Mouse (Mus musculus): Measurements from ENCODE around the gene Ifitm3. TPM values are rescaled to one million over a fixed set of nuclear protein-coding genes. Genes with fewer than 3 reads are reported as not detected.
A peak's percentile ranks its signal among the peaks of the same experiment; 100 is the strongest.
"Not testable (repeated sequence)": the region's sequence is repeated elsewhere in the genome, so short reads cannot be mapped to it uniquely, and the experiment has no call there.

Ifitm3 gene
- polyA plus RNA-seq, 1 experiment from 2014 or later: 35.7 TPM

DNA sequence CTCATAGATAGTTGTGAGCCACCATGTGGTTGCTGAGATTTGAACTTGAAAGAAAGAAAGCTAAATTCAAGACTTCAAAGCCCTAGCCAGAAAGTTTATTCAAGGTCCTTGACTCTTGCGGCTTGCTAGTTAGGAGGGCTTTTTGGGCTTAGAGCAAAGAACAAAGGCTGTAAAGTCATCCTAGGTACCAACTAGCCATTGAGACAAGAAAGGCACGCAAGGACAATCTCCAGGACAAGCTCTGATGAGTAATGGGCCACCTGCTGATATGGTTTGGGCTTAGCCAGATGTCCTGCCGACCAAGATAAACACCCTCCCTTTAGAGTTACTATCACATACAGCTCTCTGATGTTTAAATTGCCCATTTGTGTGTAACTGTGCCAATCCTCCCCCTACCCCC is 41.9 kb downstream of the Ifitm3 start:
- not testable (repeated sequence) for H3K4me2 ChIP-seq; H3K36me3 ChIP-seq; H3K9ac ChIP-seq; H3K27ac ChIP-seq; H3K4me3 ChIP-seq; H3K9me3 ChIP-seq (replicated peaks); ATAC-seq; H3K27me3 ChIP-seq (replicated peaks)
- peaks cover 39% of the 10 kb centered on the region for H3K4me1 ChIP-seq
- WGBS (ENCODE audit: insufficient replicate concordance): 19% methylated on average over 3 of the region's 3 CpGs

DNA sequence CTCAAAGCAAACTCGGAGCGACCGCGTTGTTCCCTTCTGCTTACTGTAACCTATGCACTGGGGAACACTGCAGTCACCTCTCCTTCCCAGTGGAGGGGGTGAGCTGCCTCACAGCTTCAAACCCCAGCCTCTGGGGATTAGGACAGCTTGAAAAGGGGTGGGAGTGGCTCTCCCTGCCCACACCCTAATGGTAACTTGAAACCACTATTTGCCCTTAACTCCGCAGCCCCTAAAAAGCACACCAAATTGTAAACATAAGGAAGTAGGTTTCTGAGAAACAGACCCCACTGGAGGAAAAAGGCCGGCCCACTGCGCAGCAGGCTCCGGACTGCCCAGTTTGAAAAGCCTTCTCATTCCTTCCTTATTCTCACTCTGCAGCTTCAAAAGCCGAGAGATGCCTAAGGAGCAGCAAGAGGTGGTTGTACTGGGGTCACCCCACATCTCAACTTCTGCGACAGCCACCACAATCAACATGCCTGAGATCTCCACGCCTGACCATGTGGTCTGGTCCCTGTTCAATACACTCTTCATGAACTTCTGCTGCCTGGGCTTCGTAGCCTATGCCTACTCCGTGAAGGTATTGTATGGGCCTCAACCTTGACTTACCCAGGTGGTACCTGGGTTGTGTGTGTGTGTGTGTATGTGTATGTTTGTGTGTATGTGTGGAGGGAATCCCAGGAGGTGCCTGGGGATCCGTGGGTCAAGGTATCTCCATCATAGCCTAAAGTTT is 42.5 kb downstream of the Ifitm3 start:
- Histone ChIP-seq H3K9ac (no peak overlapping the region), H3K36me3 (no peaks in the 10 kb centered on the region), H3K4me3 (no peak overlapping the region), H3K4me2 (no peak overlapping the region), H3K27me3 (replicated peaks) (no peaks in the 10 kb centered on the region), H3K27ac (no peak overlapping the region), H3K9me3 (replicated peaks) (no peaks in the 10 kb centered on the region), H3K4me1 (peaks cover 39% of the 10 kb centered on the region)
- 14% methylated on average over 14 of the region's 14 CpGs for WGBS (ENCODE audit: insufficient replicate concordance)
- ATAC-seq: 0 out of 2 replicates have a peak, but pooled peaks have one; percentile 11

DNA sequence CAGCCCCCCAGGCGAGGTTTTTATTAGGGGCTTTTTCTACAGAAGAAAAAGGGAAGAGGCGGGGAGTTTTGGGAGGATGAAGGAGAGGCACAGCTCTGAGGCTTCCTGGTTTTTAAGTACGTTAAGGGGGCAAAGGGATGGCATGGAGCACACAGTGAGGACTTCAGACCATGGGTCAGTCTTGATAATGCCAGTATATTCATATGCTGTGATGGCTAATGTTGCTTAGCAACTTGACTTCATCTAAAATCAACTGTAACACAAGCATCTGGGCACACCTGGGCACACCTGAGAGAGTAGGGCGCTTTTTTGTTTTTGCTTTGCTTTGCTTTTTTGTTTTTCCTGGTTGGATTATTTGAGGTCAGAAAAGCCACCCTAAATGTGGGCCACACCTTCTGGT is 43.6 kb downstream of the Ifitm3 start, which contains the start of gene Ifitm1:
Ifitm1 (plus strand) TSS at position 301 of the 400 bp plus-strand sequence.
- WGBS (ENCODE audit: insufficient replicate concordance): 66% methylated on average over 4 of the region's 4 CpGs
- no peak within 1 kb of the TSS for H3K4me3 ChIP-seq
- no peak within 1 kb of the TSS for H3K4me2 ChIP-seq
- H3K27me3 ChIP-seq (replicated peaks): no peaks in the 10 kb centered on the region
- ATAC-seq: no peak
- no peak within 1 kb of the TSS for H3K9ac ChIP-seq
- no peaks in the 10 kb centered on the region for H3K36me3 ChIP-seq
- H3K4me1 ChIP-seq: peaks cover 39% of the 10 kb centered on the region
- no peaks in the 10 kb centered on the region for H3K9me3 ChIP-seq (replicated peaks)
- no peak within 1 kb of the TSS for H3K27ac ChIP-seq

DNA sequence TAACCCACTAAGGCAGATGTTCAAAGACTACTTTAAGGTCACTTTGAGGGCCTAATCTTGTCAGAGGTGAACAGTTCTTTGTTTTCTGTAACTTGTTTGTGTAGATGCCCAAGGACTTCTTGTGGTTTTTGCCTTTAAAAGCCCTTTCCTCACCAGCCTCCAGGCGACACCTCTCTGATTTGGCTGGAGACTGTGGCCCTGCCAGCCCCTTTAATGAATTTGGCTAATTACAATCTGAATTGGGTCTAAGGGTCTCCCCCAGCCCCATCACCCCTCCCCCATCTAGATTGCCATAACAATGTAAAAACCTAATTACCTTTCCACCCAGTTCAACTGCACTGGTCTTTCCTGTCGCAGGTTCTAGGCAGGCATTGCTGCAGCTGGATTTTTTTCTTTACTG is 47.8 kb downstream of the Ifitm3 start:
- H3K9me3 ChIP-seq (replicated peaks): no peaks in the 10 kb centered on the region
- no peak for ATAC-seq
- 80% methylated on average over 2 of the region's 2 CpGs for WGBS (ENCODE audit: insufficient replicate concordance)

DNA sequence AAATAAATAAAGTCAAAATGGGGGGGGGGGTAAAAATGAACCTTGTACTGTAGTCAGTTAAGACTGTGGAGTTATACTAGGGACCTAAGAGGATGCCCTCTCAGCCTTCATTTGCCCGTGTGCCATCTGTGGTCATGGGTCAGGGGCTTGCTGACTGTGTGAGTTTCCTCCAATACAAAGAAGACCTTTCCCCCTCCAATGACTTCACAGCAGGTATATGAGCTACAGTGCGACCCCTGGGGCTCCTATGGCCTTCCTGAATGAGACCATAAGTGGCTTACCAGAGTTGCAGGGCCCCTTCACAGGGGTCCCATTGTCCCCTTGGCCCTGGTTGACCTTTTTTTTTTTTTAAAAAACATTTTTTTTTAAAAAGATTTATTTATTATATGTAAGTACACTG is 49.2 kb downstream of the Ifitm3 start:
- H3K4me1 ChIP-seq: peaks cover 19% of the 10 kb centered on the region
- no peaks in the 10 kb centered on the region for H3K36me3 ChIP-seq
- no peak overlapping the region for H3K4me3 ChIP-seq
- H3K9me3 ChIP-seq (replicated peaks): no peaks in the 10 kb centered on the region
- ATAC-seq: no peak
- WGBS (ENCODE audit: insufficient replicate concordance): 63% methylated on average over 2 of the region's 2 CpGs
- H3K27ac ChIP-seq: no peak overlapping the region
- H3K9ac ChIP-seq: no peak overlapping the region
- no peaks in the 10 kb centered on the region for H3K27me3 ChIP-seq (replicated peaks)
- H3K4me2 ChIP-seq: no peak overlapping the region

More for the DNA sequence above, 47.8 kb downstream of the Ifitm3 start:
- Histone ChIP-seq H3K27me3 (replicated peaks) (no peaks in the 10 kb centered on the region), H3K4me2 (no peak overlapping the region), H3K4me3 (no peak overlapping the region), H3K9ac (no peak overlapping the region), H3K27ac (no peak overlapping the region), H3K4me1 (peaks cover 10% of the 10 kb centered on the region), H3K36me3 (no peaks in the 10 kb centered on the region)

DNA sequence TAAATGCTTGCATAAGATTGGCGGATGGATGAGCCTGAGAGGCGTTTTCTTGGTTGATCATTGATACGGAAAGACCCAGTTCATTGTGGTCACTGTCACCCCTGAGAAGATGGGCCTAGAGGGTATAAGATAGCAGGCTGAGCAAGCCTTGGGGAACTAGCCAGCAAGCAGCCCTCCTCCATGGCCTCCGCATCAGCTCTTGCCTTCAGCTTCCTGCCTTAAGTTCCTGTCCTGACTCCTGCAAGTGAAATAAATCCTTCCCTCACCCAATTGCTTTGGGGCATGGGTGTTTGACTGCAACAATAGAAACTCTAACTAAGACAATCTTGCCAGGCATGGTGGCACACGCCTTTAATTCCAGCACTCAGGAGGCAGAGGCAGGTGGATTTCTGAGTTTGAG is 50.5 kb downstream of the Ifitm3 start:
- H3K27me3 ChIP-seq (replicated peaks): no peaks in the 10 kb centered on the region
- H3K9me3 ChIP-seq (replicated peaks): no peaks in the 10 kb centered on the region
- ATAC-seq: no peak
- H3K4me3 ChIP-seq: no peak overlapping the region
- no peak overlapping the region for H3K4me2 ChIP-seq
- 47% methylated on average over 5 of the region's 5 CpGs for WGBS (ENCODE audit: insufficient replicate concordance)
- H3K27ac ChIP-seq: no peak overlapping the region
- no peak overlapping the region for H3K9ac ChIP-seq
- peaks cover 31% of the 10 kb centered on the region for H3K4me1 ChIP-seq
- no peaks in the 10 kb centered on the region for H3K36me3 ChIP-seq

Other genes with a start within 250 kb of the Ifitm3 start
- gene Cyp2e1, start 247.0 kb downstream of the Ifitm3 start, polyA plus RNA-seq (2016; fragmentation: Nextera tagmentation; extraction: Ambion mirVana): not detected in 2 replicates
- 0.15 TPM in 1 of 2 replicates, not detected in the other for gene Syce1, start 222.9 kb downstream of the Ifitm3 start, polyA plus RNA-seq (2016; fragmentation: Nextera tagmentation; extraction: Ambion mirVana)
- 0.43 and 0.51 TPM in 2 replicates for gene Zfp941, start 188.6 kb downstream of the Ifitm3 start, polyA plus RNA-seq (2016; fragmentation: Nextera tagmentation; extraction: Ambion mirVana)
- gene Urah, start 175.8 kb downstream of the Ifitm3 start, polyA plus RNA-seq (2016; fragmentation: Nextera tagmentation; extraction: Ambion mirVana): 4.5 and 4.6 TPM in 2 replicates
- gene Scgb1c1, start 165.2 kb downstream of the Ifitm3 start, polyA plus RNA-seq (2016; fragmentation: Nextera tagmentation; extraction: Ambion mirVana): not detected in 2 replicates
- 0.07 TPM in 1 of 2 replicates, not detected in the other for gene Odf3, start 163.0 kb downstream of the Ifitm3 start, polyA plus RNA-seq (2016; fragmentation: Nextera tagmentation; extraction: Ambion mirVana)
- gene Gm45785, start 154.4 kb downstream of the Ifitm3 start, polyA plus RNA-seq (2016; fragmentation: Nextera tagmentation; extraction: Ambion mirVana): not detected in 2 replicates
- 30.7 and 33.8 TPM in 2 replicates for gene Ric8a, start 153.8 kb downstream of the Ifitm3 start, polyA plus RNA-seq (2016; fragmentation: Nextera tagmentation; extraction: Ambion mirVana)
- 17.4 and 18.0 TPM in 2 replicates for gene Bet1l, start 153.2 kb downstream of the Ifitm3 start, polyA plus RNA-seq (2016; fragmentation: Nextera tagmentation; extraction: Ambion mirVana)
- 204 and 213 TPM in 2 replicates for gene Psmd13, start 128.8 kb downstream of the Ifitm3 start, polyA plus RNA-seq (2016; fragmentation: Nextera tagmentation; extraction: Ambion mirVana)
- gene Sirt3, start 128.5 kb downstream of the Ifitm3 start, polyA plus RNA-seq (2016; fragmentation: Nextera tagmentation; extraction: Ambion mirVana): 16.0 and 18.1 TPM in 2 replicates
- gene Cox8b, start 110.3 kb downstream of the Ifitm3 start, polyA plus RNA-seq (2016; fragmentation: Nextera tagmentation; extraction: Ambion mirVana): not detected in 2 replicates
- 1.1 and 1.4 TPM in 2 replicates for gene Nlrp6, start 89.9 kb downstream of the Ifitm3 start, polyA plus RNA-seq (2016; fragmentation: Nextera tagmentation; extraction: Ambion mirVana)
- 7.8 and 7.9 TPM in 2 replicates for gene Pgghg, start 69.4 kb downstream of the Ifitm3 start, polyA plus RNA-seq (2016; fragmentation: Nextera tagmentation; extraction: Ambion mirVana)
- gene Ifitm5, start 60.5 kb downstream of the Ifitm3 start, polyA plus RNA-seq (2016; fragmentation: Nextera tagmentation; extraction: Ambion mirVana): 0.94 and 0.99 TPM in 2 replicates
- gene Gm45717, start 54.8 kb downstream of the Ifitm3 start, polyA plus RNA-seq (2016; fragmentation: Nextera tagmentation; extraction: Ambion mirVana): not detected in 2 replicates
- gene Ifitm2, start 54.8 kb downstream of the Ifitm3 start, polyA plus RNA-seq (2016; fragmentation: Nextera tagmentation; extraction: Ambion mirVana): 355 TPM in 2 replicates
- 19.5 and 23.4 TPM in 2 replicates for gene Ifitm1, start 43.5 kb downstream of the Ifitm3 start, polyA plus RNA-seq (2016; fragmentation: Nextera tagmentation; extraction: Ambion mirVana)
- 1.4 and 2.7 TPM in 2 replicates for gene Ifitm6, start 7.2 kb upstream of the Ifitm3 start, polyA plus RNA-seq (2016; fragmentation: Nextera tagmentation; extraction: Ambion mirVana)
- gene Gm17387, start 18.4 kb upstream of the Ifitm3 start, polyA plus RNA-seq (2016; fragmentation: Nextera tagmentation; extraction: Ambion mirVana): not detected in 2 replicates
- 1.9 and 2.3 TPM in 2 replicates for gene B4galnt4, start 50.3 kb upstream of the Ifitm3 start, polyA plus RNA-seq (2016; fragmentation: Nextera tagmentation; extraction: Ambion mirVana)
- gene Pkp3, start 67.4 kb upstream of the Ifitm3 start, polyA plus RNA-seq (2016; fragmentation: Nextera tagmentation; extraction: Ambion mirVana): 0.71 and 1.1 TPM in 2 replicates
- 16.0 and 16.5 TPM in 2 replicates for gene Sigirr, start 89.8 kb upstream of the Ifitm3 start, polyA plus RNA-seq (2016; fragmentation: Nextera tagmentation; extraction: Ambion mirVana)
- gene Ano9, start 107.0 kb upstream of the Ifitm3 start, polyA plus RNA-seq (2016; fragmentation: Nextera tagmentation; extraction: Ambion mirVana): 0.15 and 0.19 TPM in 2 replicates
- gene Ptdss2, start 111.6 kb upstream of the Ifitm3 start, polyA plus RNA-seq (2016; fragmentation: Nextera tagmentation; extraction: Ambion mirVana): 159 and 164 TPM in 2 replicates
- 55.0 and 65.0 TPM in 2 replicates for gene Rnh1, start 162.1 kb upstream of the Ifitm3 start, polyA plus RNA-seq (2016; fragmentation: Nextera tagmentation; extraction: Ambion mirVana)
- gene Hras, start 183.2 kb upstream of the Ifitm3 start, polyA plus RNA-seq (2016; fragmentation: Nextera tagmentation; extraction: Ambion mirVana): 124 and 125 TPM in 2 replicates
- gene Lrrc56, start 183.4 kb upstream of the Ifitm3 start, polyA plus RNA-seq (2016; fragmentation: Nextera tagmentation; extraction: Ambion mirVana): 16.4 and 17.9 TPM in 2 replicates
- 0.99 and 1.1 TPM in 2 replicates for gene Lmntd2, start 203.3 kb upstream of the Ifitm3 start, polyA plus RNA-seq (2016; fragmentation: Nextera tagmentation; extraction: Ambion mirVana)
- 27.3 and 28.3 TPM in 2 replicates for gene Rassf7, start 205.1 kb upstream of the Ifitm3 start, polyA plus RNA-seq (2016; fragmentation: Nextera tagmentation; extraction: Ambion mirVana)
- gene Phrf1, start 218.0 kb upstream of the Ifitm3 start, polyA plus RNA-seq (2016; fragmentation: Nextera tagmentation; extraction: Ambion mirVana): 52.9 and 53.1 TPM in 2 replicates

Measured in liver, embryonic 12.5 days (tissue).